In the genomic region with DNA sequence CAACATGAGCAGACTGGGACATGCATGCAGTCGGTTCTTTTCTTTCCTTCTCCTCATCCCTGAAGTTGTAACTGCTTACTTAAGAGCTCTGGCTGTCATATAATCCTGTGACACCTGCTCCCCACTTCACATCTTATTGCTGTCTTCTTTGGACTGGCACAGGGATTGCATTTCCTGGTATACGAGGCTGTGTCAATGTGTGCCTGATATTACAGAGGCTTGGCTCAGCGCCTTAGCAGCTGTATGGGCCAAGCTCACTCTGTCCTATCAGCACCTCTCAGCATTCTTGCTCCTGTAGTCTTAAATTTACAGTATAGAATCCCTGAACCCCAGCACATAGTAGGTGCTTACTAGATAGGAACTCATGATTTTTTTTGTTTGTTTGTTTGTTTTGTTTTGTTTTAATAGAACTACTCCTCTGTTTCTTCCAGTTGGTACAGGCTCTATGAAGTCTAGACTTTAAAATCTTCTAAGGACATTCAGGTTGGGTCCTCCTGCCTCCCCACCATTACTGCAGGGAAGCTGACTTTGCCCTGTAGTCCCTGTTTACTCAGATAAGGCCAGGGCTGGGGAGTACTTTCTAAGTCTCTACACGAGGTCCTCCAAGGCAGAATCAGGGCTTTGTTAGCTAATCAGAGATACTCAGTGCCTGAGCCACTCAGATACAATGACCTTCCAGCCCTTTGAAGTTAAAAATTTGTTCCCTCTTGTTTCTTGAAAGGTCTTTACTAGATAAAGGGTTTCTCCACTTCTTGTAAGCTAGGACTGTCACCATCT, we compare ENCODE assay signal across 20 mouse cellular contexts.
A peak's percentile ranks its signal among the peaks of the same experiment; 100 is the strongest.
DNase-seq lines count a peak whose midpoint lies in the region; ATAC-seq and TF ChIP-seq lines count a peak whose summit lies in the region.
"Had no signal": no experiment of that assay in that cellular context is flagged by ENCODE, and none has a peak within 500 bp of the region (broad histone marks: within the 10 kb centered on the region; RNA-seq: fewer than 3 reads in every experiment).

No protein-coding gene starts in this region.

- no peak overlapping the region for H3K4me3 ChIP-seq in embryonic facial prominence, embryonic 13.5 days
- H3K4me3 ChIP-seq in embryonic facial prominence, embryonic 10.5 days: no peak overlapping the region
- no peak overlapping the region for H3K4me3 ChIP-seq in liver, postnatal 0 days (ENCODE audit: low read depth, low read length)
- H3K4me3 ChIP-seq in intestine, embryonic 15.5 days (replicated peaks): no peak overlapping the region
- H3K4me3 ChIP-seq: erythroblast, embryonic 14.5 days; left cerebral cortex, adult 2 months; limb, embryonic 12.5 days; midbrain, embryonic 15.5 days had no signal

- no peak for TF ChIP-seq CTCF in liver, postnatal 0 days (IDR thresholded peaks at IDR 0.05; ENCODE audit: low read depth)

- H3K27ac ChIP-seq in embryonic facial prominence, embryonic 13.5 days: peak overlapping the region; percentile 44; the same call in 1 of the 2 replicates
- no peak overlapping the region for H3K27ac ChIP-seq in embryonic facial prominence, embryonic 10.5 days (replicated peaks)
- H3K27ac ChIP-seq in liver, postnatal 0 days (ENCODE audit: low read depth): no peak overlapping the region
- H3K27ac ChIP-seq in intestine, embryonic 15.5 days: peak overlapping the region; percentile 67
- H3K27ac ChIP-seq: hindbrain, embryonic 14.5 days; left cerebral cortex, adult 2 months; limb, embryonic 12.5 days; macrophage; midbrain, embryonic 15.5 days had no signal

- H3K4me2 ChIP-seq in embryonic facial prominence, embryonic 13.5 days: no peak overlapping the region
- no peak overlapping the region for H3K4me2 ChIP-seq in liver, postnatal 0 days (ENCODE audit: low read depth, low read length)
- H3K4me2 ChIP-seq in intestine, embryonic 15.5 days (replicated peaks): no peak overlapping the region
- H3K4me2 ChIP-seq: hindbrain, embryonic 14.5 days; limb, embryonic 12.5 days; midbrain, embryonic 15.5 days had no signal

- WGBS in embryonic facial prominence, embryonic 13.5 days: 41% methylated on average over 4 of the region's 4 CpGs
- WGBS in embryonic facial prominence, embryonic 10.5 days: 61% methylated on average over 4 of the region's 4 CpGs
- 42% methylated on average over 4 of the region's 4 CpGs for WGBS in liver, postnatal 0 days (ENCODE audit: insufficient replicate concordance)
- WGBS in intestine, embryonic 15.5 days: 40% methylated on average over 4 of the region's 4 CpGs

- no peak for TF ChIP-seq EP300 in liver, postnatal 0 days (IDR thresholded peaks at IDR 0.05; ENCODE audit: low read depth)

- H3K36me3 ChIP-seq in embryonic facial prominence, embryonic 13.5 days: no peaks in the 10 kb centered on the region
- no peaks in the 10 kb centered on the region for H3K36me3 ChIP-seq in embryonic facial prominence, embryonic 10.5 days (replicated peaks)
- H3K36me3 ChIP-seq in liver, postnatal 0 days (replicated peaks; ENCODE audit: insufficient read depth, low read length): no peaks in the 10 kb centered on the region
- H3K36me3 ChIP-seq in intestine, embryonic 15.5 days: no peaks in the 10 kb centered on the region
- H3K36me3 ChIP-seq: limb, embryonic 12.5 days; midbrain, embryonic 15.5 days had no signal

- no peaks in the 10 kb centered on the region for H3K27me3 ChIP-seq in embryonic facial prominence, embryonic 13.5 days
- no peaks in the 10 kb centered on the region for H3K27me3 ChIP-seq in embryonic facial prominence, embryonic 10.5 days (replicated peaks; ENCODE audit: low read depth, poor library complexity, severe bottlenecking)
- no peaks in the 10 kb centered on the region for H3K27me3 ChIP-seq in liver, postnatal 0 days (ENCODE audit: insufficient read depth, low read length)
- H3K27me3 ChIP-seq in intestine, embryonic 15.5 days (replicated peaks): no peaks in the 10 kb centered on the region
- H3K27me3 ChIP-seq: limb, embryonic 12.5 days; midbrain, embryonic 15.5 days; Patski had no signal

- H3K4me1 ChIP-seq in embryonic facial prominence, embryonic 13.5 days: peaks cover 28% of the 10 kb centered on the region
- peaks cover 22% of the 10 kb centered on the region for H3K4me1 ChIP-seq in embryonic facial prominence, embryonic 10.5 days
- peaks cover 13% of the 10 kb centered on the region for H3K4me1 ChIP-seq in liver, postnatal 0 days (ENCODE audit: insufficient read depth)
- 0 out of 2 replicates have a peak, but pooled peaks cover 6% of the 10 kb centered on the region for H3K4me1 ChIP-seq in intestine, embryonic 15.5 days (replicated peaks)
- H3K4me1 ChIP-seq: midbrain, embryonic 15.5 days had no signal

- H3K9ac ChIP-seq in embryonic facial prominence, embryonic 13.5 days: no peak overlapping the region
- no peak overlapping the region for H3K9ac ChIP-seq in liver, postnatal 0 days (replicated peaks)
- no peak overlapping the region for H3K9ac ChIP-seq in intestine, embryonic 15.5 days
- H3K9ac ChIP-seq: hindbrain, embryonic 14.5 days; limb, embryonic 12.5 days; midbrain, embryonic 15.5 days had no signal

- no peaks in the 10 kb centered on the region for H3K9me3 ChIP-seq in embryonic facial prominence, embryonic 13.5 days
- H3K9me3 ChIP-seq in embryonic facial prominence, embryonic 10.5 days: no peaks in the 10 kb centered on the region
- H3K9me3 ChIP-seq in liver, postnatal 0 days (ENCODE audit: low read length): no peaks in the 10 kb centered on the region
- H3K9me3 ChIP-seq in intestine, embryonic 15.5 days: no peaks in the 10 kb centered on the region
- H3K9me3 ChIP-seq: limb, embryonic 12.5 days; midbrain, embryonic 15.5 days had no signal

- DNase-seq in embryonic facial prominence, embryonic 10.5 days (ENCODE audit: low spot score): no peak
- no peak for DNase-seq in liver, postnatal 0 days
- no peak for DNase-seq in liver
- DNase-seq in yolk sac, embryonic 10.5 days (ENCODE audit: low spot score): peak; percentile 73
- DNase-seq in urinary bladder, postnatal 10 days (ENCODE audit: low spot score): no peak
- no peak for DNase-seq in cerebellum, postnatal 10 days
- DNase-seq: cerebellum, adult 11-12 months; kidney, adult 8-10 months; lung, adult 18-20 months; right cerebral cortex, adult 18-20 months had no signal

- ATAC-seq in embryonic facial prominence, embryonic 13.5 days (ENCODE audit: insufficient number of reproducible peaks, insufficient read depth, low FRiP score, low TSS enrichment, low read depth): no peak
- peak; percentile 62 for ATAC-seq in liver, postnatal 0 days
- peak; percentile 89 for ATAC-seq in intestine, embryonic 15.5 days
- ATAC-seq: forebrain, embryonic 16.5 days; midbrain, embryonic 15.5 days; Patski had no signal

Comparison
In these comparisons a context has a peak if more than half of its experiments do, and no peak if none do; other contexts are left out.
1. H3K27ac ChIP-seq: peak in embryonic facial prominence, embryonic 13.5 days (single experiment) and intestine, embryonic 15.5 days (single experiment); none in embryonic facial prominence, embryonic 10.5 days (single experiment) and liver, postnatal 0 days (single experiment).